Mouse (Mus musculus) kidney, postnatal 25 days (tissue): Measurements from ENCODE around the gene Arhgef17.

Experiments used
- DNase-seq, 2 experiments: peaks; one replicate each; pipeline ENCODE4 v3.0.0; 2021; ENCODE audit warnings: mixed read lengths in 2 of 2

Arhgef17 gene

DNA sequence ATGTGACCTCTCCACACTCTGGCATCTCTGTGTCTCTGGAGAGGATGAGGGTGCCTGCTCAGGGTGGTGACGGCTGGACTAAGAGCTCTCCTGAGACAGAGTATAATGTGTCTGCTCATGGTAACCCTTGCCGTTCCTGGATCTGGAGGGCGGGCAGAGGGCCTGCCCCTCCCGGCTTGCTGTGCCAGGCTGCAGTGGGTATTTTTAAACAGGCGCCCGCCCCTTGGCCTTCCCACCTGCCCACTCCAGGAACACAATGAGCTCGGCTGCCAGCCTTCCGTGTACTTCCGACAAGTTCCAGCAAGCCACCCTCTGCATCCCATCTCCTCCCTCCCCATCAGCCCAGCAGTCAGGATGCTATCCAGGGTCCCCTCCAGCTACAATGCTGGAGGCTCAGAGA is 20.1 kb downstream of the Arhgef17 start:
- peak in 1 of 2 experiments; percentile 77 for DNase-seq

DNA sequence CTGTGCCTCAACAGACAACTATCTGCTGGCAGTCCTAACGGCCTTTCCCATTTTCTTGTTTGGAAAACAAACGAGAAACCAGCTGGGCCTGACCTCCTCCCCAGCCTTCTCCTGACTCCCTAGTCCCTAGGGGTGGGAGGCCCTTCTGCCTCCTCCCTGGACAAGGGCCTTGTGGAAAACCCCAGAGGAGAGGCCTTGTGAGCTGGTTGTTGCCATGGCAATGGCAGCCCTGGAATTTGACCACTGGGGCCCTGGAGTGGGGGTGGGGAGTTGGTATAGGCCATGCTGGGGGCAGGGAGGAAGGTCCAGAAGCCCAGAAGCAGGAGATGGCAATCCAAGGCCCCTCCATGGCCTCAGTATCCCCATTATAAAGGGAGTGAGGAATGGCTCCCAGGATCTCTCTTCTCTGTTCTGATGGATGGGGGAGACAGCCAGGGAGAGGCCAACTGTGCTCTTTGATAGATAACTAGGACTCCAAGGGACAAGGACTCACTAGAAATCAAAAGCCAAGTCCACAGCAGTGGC is 20.6 kb downstream of the Arhgef17 start:
- peak; percentile 80 to 92 for DNase-seq

DNA sequence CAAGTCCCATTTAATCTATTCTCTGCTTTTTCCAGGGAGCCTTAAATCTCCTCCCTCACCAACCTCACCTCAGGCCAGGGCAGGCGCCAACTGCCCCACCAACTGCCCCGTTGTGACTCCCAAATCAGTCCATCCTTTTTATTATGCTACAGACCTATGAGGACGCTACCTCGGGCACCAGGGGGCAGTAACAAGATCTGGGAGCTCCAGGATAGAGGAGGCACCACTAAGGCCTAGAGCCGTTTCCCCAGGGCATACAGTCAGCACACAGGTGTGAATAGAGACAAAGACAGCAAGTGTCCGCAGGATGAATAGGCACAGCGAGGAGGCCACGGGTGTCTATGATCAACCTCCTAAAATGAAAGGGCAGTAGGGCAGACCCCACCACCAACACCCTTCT is 23.3 kb downstream of the Arhgef17 start:
- DNase-seq, result peak; percentile 83 to 85

DNA sequence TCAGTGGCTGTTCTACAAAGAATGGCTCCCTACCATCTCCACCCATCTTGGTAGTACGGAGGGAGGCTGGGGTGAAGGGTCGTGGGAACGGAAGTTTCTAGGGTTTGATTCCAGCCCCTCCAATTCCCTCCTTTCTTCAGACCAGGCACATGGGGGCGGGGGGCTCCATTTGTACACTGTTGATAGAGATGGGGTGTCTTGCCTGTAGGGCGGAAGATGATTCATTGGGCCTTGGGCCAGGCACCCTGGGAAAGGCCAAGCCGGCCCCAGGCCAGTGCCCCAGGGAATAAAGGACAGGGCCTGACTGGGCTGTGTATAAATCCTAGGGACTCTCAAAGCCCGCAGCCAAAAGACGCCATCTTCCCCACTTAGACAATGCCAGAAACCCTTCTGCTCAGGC is 23.8 kb downstream of the Arhgef17 start:
- peak; percentile 65 to 81 for DNase-seq

DNA sequence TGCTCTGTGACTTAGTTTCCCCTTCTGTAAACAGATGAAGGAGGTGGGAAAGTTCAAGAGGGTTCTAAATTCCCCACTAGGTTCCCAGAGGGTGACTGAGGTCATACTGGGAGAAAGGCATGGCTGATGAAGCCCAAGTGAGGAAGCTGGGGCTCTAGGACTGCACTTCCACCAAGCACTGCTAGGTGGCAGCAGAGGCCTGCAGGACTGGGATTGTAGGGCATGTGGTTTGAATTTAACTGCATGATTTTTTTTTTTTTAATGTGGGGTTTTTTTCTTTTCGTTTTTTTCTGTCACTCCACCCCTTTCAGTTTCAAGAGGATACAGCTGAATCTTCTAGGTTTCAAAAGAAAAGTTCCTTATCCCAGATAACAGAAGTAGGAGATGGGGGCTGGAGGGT is 24.7 kb downstream of the Arhgef17 start:
- peak; percentile 82 to 88 for DNase-seq

DNA sequence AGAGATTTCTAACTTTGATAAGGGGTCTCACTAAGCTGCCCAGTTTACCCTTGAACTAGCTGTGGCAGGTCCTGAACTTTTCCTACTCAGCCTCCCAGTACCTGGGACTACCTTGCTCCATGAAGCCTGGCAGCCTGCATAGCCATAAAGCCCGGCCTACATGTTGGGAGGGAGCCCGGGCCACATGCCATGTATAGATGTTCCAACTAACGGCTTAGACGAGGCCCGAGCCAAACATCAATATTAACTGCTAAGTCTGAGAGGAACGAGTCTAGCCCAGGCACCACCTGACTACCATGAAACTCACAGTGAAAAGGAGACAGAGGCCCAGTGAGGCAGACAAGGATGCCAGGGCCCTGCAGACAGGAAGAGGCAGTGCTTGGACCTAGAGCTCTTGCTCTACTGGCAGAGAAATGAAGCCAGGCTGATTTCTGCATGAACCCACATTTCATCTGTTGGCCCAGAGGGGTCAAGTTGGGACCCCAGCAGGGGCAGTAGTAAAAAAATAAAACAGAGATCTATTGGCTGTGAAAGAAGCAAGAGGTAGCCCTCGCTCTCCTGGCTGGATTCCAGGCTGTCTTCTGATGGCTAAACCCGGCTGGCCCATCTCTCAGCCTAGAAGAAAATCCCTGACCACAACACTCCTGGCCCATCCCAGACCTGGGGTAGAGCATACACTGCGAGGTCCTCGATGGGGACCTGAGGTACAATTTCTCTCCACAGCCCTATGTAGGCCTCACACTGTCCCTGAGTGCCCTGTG is 25.7 kb downstream of the Arhgef17 start:
- DNase-seq, result no peak

DNA sequence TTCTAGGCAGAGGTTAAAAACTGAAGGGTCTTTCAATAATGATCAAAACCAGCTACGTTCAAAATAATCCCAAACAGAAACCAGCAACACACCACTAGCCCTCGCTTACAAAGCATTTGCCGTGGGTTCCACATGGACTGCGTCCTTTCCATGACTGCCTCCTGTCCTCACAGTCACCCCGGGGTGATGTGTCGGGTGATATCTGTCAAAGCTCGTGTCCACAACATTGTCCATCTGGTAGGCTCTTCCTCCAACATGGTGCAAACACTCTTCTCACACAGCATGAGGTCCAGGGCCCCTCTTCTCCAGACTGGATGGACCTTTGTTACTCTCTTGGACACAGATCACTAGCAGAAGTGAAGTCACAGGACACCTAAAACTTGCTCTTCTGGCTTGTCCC is 26.9 kb downstream of the Arhgef17 start:
- no peak for DNase-seq

DNA sequence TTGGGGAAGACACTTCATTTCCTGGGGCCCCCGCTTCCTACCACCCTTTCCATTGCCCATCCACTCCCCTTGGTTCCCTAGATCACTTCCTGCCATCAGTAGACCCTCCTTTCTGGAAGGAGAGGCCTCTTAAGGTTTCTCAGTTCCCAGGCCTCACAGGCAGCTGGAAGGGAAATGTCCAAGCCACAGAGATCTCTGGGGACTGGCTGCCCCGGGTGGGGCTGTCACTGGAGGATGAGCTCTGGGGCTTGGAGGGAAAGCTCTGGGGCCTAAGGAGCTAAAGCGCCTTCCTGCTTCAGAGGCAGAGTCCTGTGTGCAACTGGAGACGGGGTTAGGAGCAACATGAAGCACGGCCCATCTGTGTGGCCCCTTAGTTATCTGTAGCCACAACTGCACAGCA is 27.3 kb downstream of the Arhgef17 start:
- DNase-seq, result no peak

DNA sequence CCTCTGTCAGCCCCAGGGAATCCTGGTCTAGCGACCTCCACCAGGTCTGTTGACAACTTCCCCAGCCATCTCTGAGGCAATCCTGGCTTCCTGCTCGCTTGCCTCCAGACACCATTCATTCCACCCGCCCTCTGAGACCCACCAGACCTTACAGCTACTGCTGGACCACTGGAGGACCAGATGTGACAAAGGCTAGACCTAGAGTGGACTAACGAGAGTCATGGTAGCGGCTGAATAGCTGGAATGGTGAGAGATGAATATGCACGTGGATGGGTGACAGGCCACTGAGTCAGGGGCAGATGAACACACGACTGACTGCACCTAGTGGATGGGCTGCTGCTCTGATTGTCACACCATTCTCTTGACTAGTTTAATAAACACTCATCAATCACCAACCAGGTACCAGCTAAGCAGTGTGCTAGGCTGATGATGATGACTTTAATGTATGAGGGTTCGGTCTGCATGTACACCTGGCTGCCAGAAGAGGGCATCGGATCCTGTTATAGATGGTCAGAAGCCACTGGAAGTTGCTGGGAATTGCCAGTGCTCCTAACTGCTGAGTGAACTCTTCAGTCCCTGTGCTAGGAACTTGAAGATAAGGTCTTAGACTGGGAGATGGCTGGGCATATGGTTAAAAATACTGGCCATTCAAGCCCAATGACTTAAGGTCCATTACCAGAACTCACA is 29.3 kb downstream of the Arhgef17 start:
- no peak for DNase-seq

DNA sequence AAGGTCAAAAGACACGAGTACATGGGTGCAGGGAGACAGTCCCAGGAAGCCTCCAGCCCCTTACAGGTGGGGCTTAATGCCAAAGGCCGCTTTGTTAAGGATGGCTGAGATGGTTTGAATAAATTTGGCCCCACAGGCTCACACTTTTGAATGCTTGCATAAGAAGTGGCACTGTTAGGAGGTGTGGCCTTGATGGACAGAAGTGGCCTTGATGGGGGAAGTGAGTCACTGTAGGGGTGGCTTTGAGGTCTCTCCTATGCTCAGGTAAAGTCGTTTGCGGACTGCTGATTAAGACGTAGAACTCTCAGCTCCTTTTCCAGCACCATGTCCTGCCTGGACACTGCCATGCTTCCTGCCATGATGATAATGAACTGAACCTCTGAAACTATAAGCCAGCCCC is 34.1 kb downstream of the Arhgef17 start:
- no peak for DNase-seq

DNA sequence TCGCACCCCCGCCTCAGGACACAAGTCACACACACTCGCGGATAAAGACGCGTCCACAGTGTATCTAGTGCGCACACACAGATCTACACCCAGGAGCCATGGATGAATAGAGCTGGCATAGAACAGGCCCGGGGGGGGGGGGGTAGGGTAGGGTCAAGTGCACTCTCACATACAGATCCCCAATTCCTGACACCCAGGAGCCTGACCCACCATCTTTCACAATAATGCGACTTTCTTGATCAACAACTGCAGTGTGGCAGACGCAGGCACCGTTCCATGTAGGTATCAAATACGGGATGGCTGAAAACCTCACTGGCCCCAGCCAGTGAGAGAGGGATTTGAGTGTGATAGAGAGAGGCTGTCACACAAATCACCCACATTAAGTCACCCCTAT is 37.1 kb downstream of the Arhgef17 start:
- no peak for DNase-seq

DNA sequence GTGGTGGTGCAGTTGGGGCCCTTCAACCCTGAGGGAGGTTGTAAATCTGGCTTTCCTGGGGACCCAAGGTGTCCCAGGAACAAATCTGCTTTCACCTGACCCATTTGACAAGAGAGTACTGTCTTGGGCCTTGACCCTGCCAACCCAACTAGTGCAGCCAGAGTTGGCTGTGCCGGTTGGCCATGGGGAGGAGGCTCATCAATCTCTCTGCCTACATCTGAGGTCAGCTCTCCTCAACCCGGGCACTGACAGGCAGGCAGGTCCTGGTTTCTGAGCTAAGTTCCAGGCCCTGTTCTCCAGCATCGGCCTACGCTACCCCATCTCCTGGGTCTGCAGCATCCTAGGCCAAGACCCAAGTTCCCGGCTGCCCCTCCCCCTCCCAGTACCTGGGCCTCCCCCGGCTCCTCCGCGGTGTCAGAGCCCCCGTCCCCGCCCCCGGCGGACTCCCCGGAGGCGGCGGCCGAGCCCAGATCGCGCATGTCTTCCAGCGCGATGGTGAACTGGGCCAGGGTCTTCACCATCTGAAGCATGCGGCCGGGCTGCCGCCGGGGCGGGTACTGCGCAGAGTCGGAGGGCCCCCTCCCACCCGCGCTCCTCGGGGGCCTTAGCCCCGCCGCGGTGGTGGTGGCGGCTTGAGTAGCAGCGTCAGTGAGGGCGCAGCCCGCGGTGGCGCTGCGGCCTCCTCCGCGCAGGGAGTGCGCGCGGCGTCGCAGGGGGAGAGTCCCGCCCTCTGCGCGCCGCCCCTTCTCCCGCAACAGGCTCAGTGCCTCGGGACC is 37.7 kb downstream of the Arhgef17 start:
- DNase-seq, result no peak

DNA sequence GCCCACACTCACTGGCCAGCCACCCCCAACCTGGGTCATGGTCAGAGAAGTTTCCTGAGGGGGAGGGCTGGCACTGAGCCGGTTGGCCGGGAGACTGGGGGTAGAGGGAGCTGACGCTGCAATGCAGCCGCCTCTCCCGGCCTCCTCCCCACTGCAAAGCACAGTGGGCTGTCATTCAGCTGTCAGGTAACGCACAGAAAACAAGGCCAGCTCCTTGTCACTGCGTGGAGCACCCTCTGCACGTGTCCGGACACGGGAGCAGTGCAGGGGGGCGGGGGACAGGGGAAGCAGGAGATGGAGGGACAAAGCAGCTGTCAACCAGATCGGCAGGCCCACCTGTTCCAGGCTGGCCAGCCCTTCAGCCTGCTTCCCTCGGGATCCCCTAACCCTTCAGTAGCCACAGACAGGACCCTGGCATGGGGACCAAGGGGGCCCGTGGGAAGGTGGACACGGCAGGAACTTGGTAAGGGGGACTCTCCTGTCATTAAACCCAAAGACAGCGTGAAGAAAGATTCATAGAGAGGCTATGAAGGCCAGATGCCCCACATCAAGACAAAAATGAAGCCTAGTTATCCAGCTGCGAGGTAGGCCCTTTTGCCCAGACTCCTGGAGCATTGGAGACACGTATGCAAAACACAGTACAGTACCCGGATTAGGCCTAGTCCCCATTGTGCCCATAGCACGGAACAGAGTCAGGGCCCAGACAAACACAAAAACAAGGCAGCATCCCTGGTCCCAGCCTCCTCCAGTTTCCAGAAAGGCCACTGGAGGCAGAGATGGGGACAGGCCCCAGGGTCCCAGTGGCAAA is 38.5 kb downstream of the Arhgef17 start:
- peak; percentile 45 to 76 for DNase-seq

DNA sequence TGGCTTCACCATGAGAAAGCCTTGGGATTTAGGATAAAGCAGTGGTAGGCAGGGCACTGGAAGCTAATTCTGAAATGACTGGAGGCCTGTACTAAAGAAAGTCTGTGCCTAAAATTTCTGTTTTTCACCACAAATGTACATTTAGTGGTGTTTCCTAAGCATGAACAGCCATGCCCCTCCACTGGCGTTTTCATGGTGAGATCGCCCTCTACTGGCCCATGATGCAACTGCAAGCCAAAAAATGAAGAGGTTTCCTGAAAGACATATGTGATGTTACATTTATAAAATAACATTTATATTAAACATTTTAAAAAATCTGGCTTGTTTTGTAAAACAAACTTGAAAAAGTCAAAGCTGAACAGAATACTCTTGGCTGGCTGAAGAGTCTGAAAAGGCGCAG is 45.4 kb downstream of the Arhgef17 start:
- DNase-seq, result peak; percentile 34 to 59

DNA sequence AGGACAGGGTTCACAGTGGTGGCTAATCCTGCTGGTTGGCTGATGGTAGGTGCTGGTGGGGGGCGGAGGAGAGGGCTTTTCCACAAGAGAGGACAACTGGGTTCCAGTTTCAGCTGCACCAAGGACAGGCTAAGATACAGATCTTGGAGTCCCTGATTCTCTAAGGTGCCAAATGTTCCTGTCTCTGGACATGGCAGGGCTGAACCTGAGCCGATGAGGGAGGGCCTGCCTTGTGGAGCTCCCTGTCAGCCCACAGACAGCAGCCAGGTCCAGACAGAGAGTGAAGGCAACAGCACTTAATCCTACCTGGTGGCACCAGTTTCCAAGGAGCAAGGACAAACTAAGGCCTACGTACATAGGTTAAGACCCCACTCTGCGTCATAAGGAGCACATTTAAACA is 47.4 kb downstream of the Arhgef17 start:
- peak in 1 of 2 experiments; percentile 26 for DNase-seq

DNA sequence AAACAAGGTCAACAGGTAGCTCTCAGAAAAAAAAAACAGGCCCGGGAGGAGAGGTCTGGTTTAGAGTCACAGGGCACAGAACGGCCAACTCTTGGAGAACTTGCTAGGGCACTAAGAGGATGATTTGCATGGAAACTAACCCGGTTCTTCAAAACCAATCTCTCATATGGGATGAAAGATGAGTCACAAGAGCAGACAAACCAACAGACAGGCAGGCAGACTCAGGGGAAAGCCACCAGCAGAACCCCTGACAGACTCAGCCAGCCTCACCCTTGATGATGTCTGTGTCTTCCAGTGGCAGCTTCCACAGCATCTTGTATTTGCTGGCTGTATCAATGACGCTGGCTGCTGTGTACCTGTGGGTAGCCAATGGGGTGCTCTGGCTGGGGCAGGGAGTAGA is 50.0 kb downstream of the Arhgef17 start:
- no peak for DNase-seq

DNA sequence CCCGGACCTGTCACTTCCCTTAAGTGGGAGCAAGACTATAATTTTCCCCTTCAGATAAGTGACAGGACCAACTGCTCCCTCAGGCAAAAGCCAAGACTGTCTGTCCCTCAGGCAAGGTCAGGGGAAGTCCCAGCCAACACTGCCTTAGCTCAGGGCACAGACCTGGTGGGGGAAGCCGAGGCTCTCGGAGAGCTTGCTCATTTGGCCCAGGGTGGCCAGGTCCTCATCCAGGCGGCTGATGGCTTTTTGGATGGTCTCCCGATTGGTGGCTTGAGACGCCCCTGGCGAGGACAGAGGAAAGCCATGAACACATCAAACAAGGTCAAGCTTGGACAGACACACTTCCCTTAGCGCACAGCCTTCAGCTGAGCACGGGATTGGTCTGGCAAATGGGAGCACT is 50.4 kb downstream of the Arhgef17 start:
- DNase-seq, result peak in 1 of 2 experiments; percentile 43

DNA sequence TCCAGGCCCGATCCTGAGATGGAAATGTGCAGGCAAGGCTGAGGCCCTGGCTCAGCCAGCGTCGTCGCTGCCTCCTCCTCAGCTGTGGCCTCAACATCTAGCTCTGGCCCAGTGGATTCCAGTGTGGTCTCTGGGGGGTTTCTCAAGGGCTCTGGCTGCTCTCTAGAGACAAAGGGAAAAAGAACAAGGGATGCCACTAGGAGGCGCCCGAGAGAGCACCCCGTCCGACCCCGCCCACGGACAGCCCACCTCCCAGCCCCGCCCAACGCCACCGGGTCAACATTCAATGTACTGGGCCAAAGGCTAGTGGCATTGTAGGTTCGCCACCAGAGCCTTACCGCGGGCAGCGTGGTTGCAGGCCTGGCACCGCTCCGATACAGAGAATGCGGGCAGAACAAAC is 52.3 kb downstream of the Arhgef17 start:
- peak; percentile 83 to 88 for DNase-seq

DNA sequence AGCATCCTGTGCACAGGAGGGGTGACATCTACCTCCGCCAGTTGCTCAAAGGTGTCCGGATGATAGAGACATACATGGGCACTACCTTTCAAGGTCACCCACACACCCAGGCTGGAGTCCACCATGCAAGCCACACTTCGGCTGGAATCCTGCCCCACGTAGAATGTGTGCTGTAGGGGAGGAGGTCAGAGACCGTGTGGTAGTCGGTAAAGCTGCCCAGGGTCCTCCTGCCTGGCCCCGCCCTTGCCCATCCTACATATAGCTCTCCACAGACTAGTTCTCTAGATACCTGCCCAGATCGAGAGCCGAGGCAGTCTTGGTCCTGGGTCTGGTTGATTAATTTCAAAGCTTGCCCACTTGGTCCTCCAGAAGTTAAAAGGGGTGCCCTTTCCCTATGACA is 55.1 kb downstream of the Arhgef17 start:
- DNase-seq, result peak in 1 of 2 experiments; percentile 36

DNA sequence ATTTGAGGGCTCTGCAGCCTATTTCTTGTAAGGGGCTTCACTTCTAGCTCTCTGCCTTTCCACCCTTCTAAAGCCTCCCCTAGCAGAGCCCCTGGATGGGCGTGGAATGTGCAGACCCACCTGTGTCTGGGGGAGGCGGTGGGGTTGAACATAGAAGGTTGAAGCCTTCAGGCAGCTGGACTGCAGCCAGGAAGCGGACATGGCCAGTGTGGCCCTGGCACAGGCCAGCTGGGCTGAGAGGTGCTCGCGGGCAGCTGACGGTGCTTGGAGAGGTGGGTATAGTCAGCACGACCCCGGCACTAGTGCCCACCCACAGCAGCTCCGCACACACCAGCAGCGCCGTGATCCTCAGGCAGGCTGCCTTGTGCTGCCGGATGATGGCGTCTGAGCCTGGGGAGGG is 55.6 kb downstream of the Arhgef17 start:
- peak in 1 of 2 experiments; percentile 55 for DNase-seq

DNA sequence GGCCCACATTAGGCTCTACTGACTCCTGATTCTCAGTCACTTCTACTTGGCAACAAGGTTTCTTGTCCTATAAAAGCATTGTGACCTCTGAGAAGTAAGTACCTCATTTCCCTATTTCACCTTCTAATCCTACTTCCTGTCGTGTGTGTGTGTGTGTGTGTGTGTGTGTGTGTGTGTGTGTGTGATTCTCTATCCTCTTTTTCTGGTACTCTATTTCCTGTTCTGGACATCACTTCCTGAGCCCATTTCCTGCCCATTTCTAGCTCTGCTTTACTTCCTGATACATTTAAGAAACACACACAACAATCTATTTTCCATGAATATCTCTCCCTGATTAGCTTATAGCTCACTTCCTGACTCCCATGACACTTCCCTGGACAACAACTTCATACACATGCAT is 56.1 kb downstream of the Arhgef17 start:
- peak in 1 of 2 experiments; percentile 38 for DNase-seq

DNA sequence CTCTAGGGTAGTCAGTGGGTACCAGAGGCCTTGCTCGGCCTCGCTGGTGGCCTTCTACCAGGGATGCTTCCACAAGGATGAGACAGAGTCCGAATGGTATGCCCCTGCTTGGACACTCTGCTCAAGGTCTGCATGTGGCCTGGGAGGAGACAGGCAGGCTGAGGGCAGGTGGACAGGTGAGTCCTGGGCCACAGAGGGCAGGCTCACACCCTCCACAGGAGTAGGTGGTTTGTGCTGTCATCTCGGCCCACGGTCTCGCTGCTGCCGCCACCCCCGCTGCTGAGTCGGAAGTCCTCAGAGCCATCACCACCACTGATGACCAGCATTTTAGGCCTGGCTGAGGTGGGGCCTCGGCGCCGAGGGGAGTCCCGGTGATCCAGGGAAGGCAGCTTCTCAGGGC is 58.7 kb downstream of the Arhgef17 start:
- DNase-seq, result no peak

DNA sequence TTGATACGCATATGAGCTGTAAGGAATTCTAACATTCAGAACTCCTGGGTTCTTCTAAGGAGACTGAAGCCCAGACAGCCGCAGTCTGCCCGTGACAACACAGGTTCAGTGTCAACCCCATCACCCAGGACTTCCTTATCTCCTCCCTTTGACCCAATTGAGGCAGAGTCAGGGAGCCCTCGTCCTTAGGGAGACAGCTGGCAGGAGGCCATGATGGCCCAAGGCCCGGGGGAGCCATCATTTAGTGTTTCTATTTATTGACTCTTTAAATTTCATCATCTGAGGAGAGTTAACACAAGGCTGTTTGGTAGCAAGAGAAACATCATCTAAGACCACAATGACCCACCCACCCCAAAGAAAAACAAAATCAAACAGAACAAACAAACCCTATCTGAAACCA is 60.0 kb downstream of the Arhgef17 start:
- peak; percentile 63 to 68 for DNase-seq
